Mouse (Mus musculus) olfactory bulb, adult 2 months (tissue): ENCODE measurements around the gene Hist1h2bh.
"Not testable (repeated sequence)": the region's sequence is repeated elsewhere in the genome, so short reads cannot be mapped to it uniquely, and the experiment has no call there.

Experiments used
- CTCF ChIP-seq: fragments of 200-500 bp; IDR thresholded peaks from 2 replicates; pipeline ENCODE4 v1.5.1; 2012; ENCODE audit warnings: low read depth, mild to moderate bottlenecking, low read length, moderate library complexity; ENCODE audit not compliant: insufficient read depth
- POLR2A ChIP-seq: fragments of 200-500 bp; IDR thresholded peaks from 2 replicates; pipeline ENCODE4 v1.6.1; 2012; ENCODE audit warnings: mild to moderate bottlenecking, low read depth, low read length, moderate library complexity; ENCODE audit not compliant: insufficient read depth

DNA sequence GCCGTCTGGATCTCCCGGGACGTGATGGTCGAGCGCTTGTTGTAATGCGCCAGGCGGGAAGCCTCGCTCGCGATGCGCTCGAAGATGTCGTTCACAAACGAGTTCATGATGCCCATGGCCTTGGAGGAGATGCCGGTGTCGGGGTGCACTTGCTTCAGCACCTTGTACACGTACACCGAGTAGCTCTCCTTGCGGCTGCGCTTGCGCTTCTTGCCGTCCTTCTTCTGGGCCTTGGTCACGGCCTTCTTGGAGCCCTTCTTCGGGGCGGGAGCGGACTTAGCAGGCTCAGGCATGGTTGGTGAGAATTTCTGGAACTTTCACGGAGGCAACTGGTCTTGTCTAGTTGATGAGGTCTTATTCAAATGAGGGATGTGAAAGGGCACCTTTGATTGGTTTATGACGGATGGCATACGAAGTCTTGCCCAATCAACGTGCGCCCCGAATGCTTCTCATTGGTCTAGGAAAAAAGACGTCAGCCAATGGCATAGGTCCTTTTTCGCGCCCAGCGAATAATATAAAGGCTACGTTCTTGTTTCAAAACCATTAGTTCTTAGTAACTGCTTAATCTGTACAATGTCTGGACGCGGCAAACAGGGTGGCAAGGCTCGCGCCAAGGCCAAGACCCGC lies 30.8 kb upstream of the Hist1h2bh start, which contains the start of the genes Hist1h2bf and Hist1h2ad:
- not testable (repeated sequence) for TF ChIP-seq POLR2A, CTCF
